Mouse (Mus musculus) megakaryocyte, embryonic 14.5 days (primary cell): ENCODE measurements around the gene Gm26558.

ENCODE experiments used
- FLI1 ChIP-seq: IDR thresholded peaks from 2 replicates; pipeline ENCODE4 v1.6.1; 2012; ENCODE audit warnings: low read length, inconsistent platforms, mixed read lengths
- GATA1 ChIP-seq: IDR thresholded peaks from 3 replicates; pipeline ENCODE4 v1.6.1; 2012; ENCODE audit warnings: mixed read lengths, low read length, inconsistent platforms, borderline replicate concordance

GRCm38 (mm10) chr2:70649471-70649870 is 12.4 kb downstream of the Gm26558 start:
- TF ChIP-seq FLI1: no peak
- TF ChIP-seq GATA1: no peak
